8 mouse cellular contexts compared by ENCODE assay signal in the genomic region with DNA sequence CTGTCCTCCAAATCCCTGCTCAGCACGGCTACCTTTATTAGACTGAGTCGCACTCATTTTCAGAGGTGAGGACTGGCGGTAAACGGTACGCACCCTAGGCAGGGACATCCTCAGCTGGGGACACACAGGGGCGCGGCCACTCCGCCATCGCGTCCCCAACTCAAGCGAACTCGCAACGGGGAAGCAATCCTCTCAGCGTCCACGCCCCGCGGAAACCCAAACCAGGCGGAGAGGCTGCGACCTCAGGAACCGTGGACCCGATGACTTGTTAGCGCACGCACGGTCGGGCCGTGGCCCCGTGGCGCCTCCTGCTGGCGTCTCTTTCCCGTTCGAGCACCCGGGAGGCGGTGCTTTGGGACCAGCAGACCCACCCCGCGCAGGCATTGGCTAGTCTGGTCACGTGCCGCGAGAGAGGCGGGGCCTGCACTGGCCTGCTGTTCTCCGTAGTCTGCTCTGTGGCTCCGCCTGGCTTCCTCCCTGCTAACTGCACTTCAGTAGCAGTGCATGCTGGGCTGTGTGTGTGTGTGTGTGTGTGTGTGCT. TPM values are rescaled to one million over a fixed set of nuclear protein-coding genes. Genes with fewer than 3 reads are reported as not detected.
DNase-seq lines count a peak whose midpoint lies in the region; ATAC-seq lines count a peak whose summit lies in the region.

No protein-coding gene starts in this region.

- DNase-seq in ZHBTc4 (ENCODE audit: low read depth, low spot score) = peak; percentile 99
- DNase-seq in gastrocnemius, adult 8-10 months (ENCODE audit: low spot score in 2 of 2) = peak; percentile 97
- peak; percentile 99 for DNase-seq in induced T-regulatory cell, adult 2 months (ENCODE audit: low read depth)
- peak; percentile 94 to 99 for DNase-seq in left cerebral cortex, adult 9 months (ENCODE audit: low spot score in 2 of 2)
- peak; percentile 100 for DNase-seq in right cerebral cortex, postnatal 14 days
- DNase-seq in urinary bladder, postnatal 36 days (ENCODE audit: low spot score in 2 of 2) = peak; percentile 99

- peak; percentile 92 for ATAC-seq in common myeloid progenitor, adult 5-6 weeks (replicated peaks; ENCODE audit: low read depth, poor library complexity, severe bottlenecking)
- peak; percentile 88 for ATAC-seq in megakaryocyte progenitor cell, adult 5-6 weeks (replicated peaks; ENCODE audit: poor library complexity)

RNA-seq across cellular contexts. Expression of a gene that starts 35.0 kb away (rescaled TPM):
- total RNA-seq in common myeloid progenitor, adult 5-6 weeks (2017) = 65.9 and 74.4 TPM in 2 replicates
- total RNA-seq in gastrocnemius, adult 8-10 months (2022) = 10 to 100 TPM; 26.6 to 33.0 (median 29.6) TPM
- 79.4 and 90.2 TPM in 2 replicates for total RNA-seq in megakaryocyte progenitor cell, adult 5-6 weeks (2015)
- total RNA-seq in megakaryocyte progenitor cell, adult 5-6 weeks (2017) = 44.6 and 51.8 TPM in 2 replicates

RNA-seq across cellular contexts. Expression of a gene that starts 55.7 kb away (rescaled TPM):
- not detected in 2 replicates for total RNA-seq in common myeloid progenitor, adult 5-6 weeks (2017)
- total RNA-seq in gastrocnemius, adult 8-10 months (2022) = under 1 TPM in 2 of 4 experiments, not detected in 2; 0.29 to 0.48 TPM
- total RNA-seq in megakaryocyte progenitor cell, adult 5-6 weeks (2015) = 1.2 TPM in 1 of 2 replicates, not detected in the other
- 0.79 and 1.1 TPM in 2 replicates for total RNA-seq in megakaryocyte progenitor cell, adult 5-6 weeks (2017)

Comparison
In these comparisons a context has a peak if more than half of its experiments do, and no peak if none do; other contexts are left out.
1. Peak in every context shown above with its lines: DNase-seq and ATAC-seq.